Mouse (Mus musculus) heart, postnatal 0 days (tissue): ENCODE results near the gene Igfn1. TPM values are rescaled to one million over a fixed set of nuclear protein-coding genes. Genes with fewer than 3 reads are reported as not detected.

ENCODE experiments used
- ATAC-seq: fragments of 200-750 bp; cut with Nextera tagmentation; 2 replicates; pipeline ENCODE4 v1.8.0; 2017; ENCODE audit warnings: low read depth, moderate number of reproducible peaks, moderate library complexity; ENCODE audit not compliant: insufficient read depth
- DNase-seq: peaks from one replicate; pipeline ENCODE4 v3.0.0-alpha.2; 2016; ENCODE audit warnings: low spot score
- H3K27ac ChIP-seq: fragments of 300-500 bp; sonication (generic); 2 replicates; pipeline ENCODE4 v1.5.1; 2014; ENCODE audit warnings: low read depth, mild to moderate bottlenecking
- H3K27me3 ChIP-seq: fragments of 300-500 bp; sonication (generic); 2 replicates; pipeline ENCODE4 v1.6.1; 2014; ENCODE audit warnings: low read length, mixed read lengths; ENCODE audit not compliant: control insufficient read depth, insufficient read depth
- H3K36me3 ChIP-seq: fragments of 300-500 bp; sonication (generic); replicated peaks from 2 replicates; pipeline ENCODE4 v1.6.1; 2014; ENCODE audit warnings: low read length, mixed read lengths; ENCODE audit not compliant: control insufficient read depth, insufficient read depth
- H3K4me1 ChIP-seq: fragments of 300-500 bp; sonication (generic); 2 replicates; pipeline ENCODE4 v1.6.1; 2014; ENCODE audit warnings: antibody characterized with exemption; ENCODE audit not compliant: control insufficient read depth, insufficient read depth
- H3K4me2 ChIP-seq: fragments of 300-500 bp; sonication (generic); 2 replicates; pipeline ENCODE4 v1.6.1; 2014; ENCODE audit warnings: low read depth, mild to moderate bottlenecking, low read length, moderate library complexity
- H3K4me3 ChIP-seq: fragments of 300-500 bp; sonication (generic); 2 replicates; pipeline ENCODE4 v1.5.1; 2014; ENCODE audit warnings: low read depth, low read length
- H3K9ac ChIP-seq: fragments of 300-500 bp; sonication (generic); replicated peaks from 2 replicates; pipeline ENCODE4 v1.6.1; 2014; ENCODE audit warnings: low read depth, low read length, mixed read lengths
- H3K9me3 ChIP-seq: fragments of 300-500 bp; sonication (generic); replicated peaks from 2 replicates; pipeline ENCODE4 v1.6.1; 2016; ENCODE audit warnings: low read length; ENCODE audit not compliant: control insufficient read depth
- CTCF ChIP-seq: IDR thresholded peaks from 2 replicates; pipeline ENCODE4 v1.5.1; 2016; ENCODE audit warnings: antibody characterized with exemption, control low read depth, low read depth
- EP300 ChIP-seq: IDR thresholded peaks from 2 replicates; pipeline ENCODE4 v1.6.1; 2016; ENCODE audit warnings: antibody characterized with exemption, low read depth
- WGBS: fragments of 180-500 bp; shearing (Covaris S2); extraction: QIAGEN DNeasy Blood & Tissue Kit; methylation state at CpG from one replicate; pipeline ENCODE4 v1.1.7; 2014; 5-methylcytosine and 5-hydroxymethylcytosine counted together
- polyA plus RNA-seq: library from polyadenylated mRNA; unstranded; fragments of >200 nt; fragmentation: Nextera tagmentation; extraction: Ambion mirVana; gene quantifications from 2 replicates; pipeline ENCODE4 v1.2.1, GENCODE M21; 2015
- total RNA-seq: library from RNA; depleted of rRNA; stranded (reverse); fragments of >200 nt; gene quantifications from 2 replicates; pipeline ENCODE4 v1.2.3, GENCODE M21; 2014; ENCODE audit warnings: low replicate concordance

The Igfn1 gene
- total and polyA plus RNA-seq, 2 experiments from 2014 or later: 0.05 TPM; not detected in 1

GRCm38 (mm10) chr1:136050312-136051012 lies 44.3 kb upstream of the Igfn1 start, which contains the start of gene Ascl5:
TSS of gene Ascl5 (plus strand) at chr1:136050804.
- no peak for DNase-seq
- no peak within 1 kb of the TSS for H3K27ac ChIP-seq
- H3K4me2 ChIP-seq: peak within 1 kb of the TSS; percentile 29
- no peaks in the 10 kb centered on the region for H3K36me3 ChIP-seq
- H3K9ac ChIP-seq: no peak within 1 kb of the TSS
- H3K9me3 ChIP-seq: no peaks in the 10 kb centered on the region
- H3K27me3 ChIP-seq: peaks cover 59% of the 10 kb centered on the region
- TF ChIP-seq CTCF: no peak
- TF ChIP-seq EP300: no peak
- no peak for ATAC-seq
- WGBS: 19% methylated on average over 29 of the region's 29 CpGs
- peak within 1 kb of the TSS; percentile 25 for H3K4me3 ChIP-seq
- H3K4me1 ChIP-seq: no peaks in the 10 kb centered on the region

- H3K27me3 ChIP-seq: peaks cover 56% of the 10 kb centered on the region
- H3K4me2 ChIP-seq: no peak overlapping the region
- TF ChIP-seq CTCF (no peak), EP300 (no peak)
- H3K27ac ChIP-seq: no peak overlapping the region
- H3K9ac ChIP-seq: no peak overlapping the region
- H3K36me3 ChIP-seq: no peaks in the 10 kb centered on the region
- no peak overlapping the region for H3K4me3 ChIP-seq
- 69% methylated on average over 9 of the region's 9 CpGs for WGBS
- H3K4me1 ChIP-seq: no peaks in the 10 kb centered on the region
- ATAC-seq (no peak), DNase-seq (no peak)
- H3K9me3 ChIP-seq: no peaks in the 10 kb centered on the region
Observed at GRCm38 (mm10) chr1:136047894-136048293, 41.8 kb upstream of the Igfn1 start.

GRCm38 (mm10) chr1:136047432-136047831 lies 41.3 kb upstream of the Igfn1 start:
- ATAC-seq (no peak), DNase-seq (no peak)
- Histone ChIP-seq H3K36me3 (no peaks in the 10 kb centered on the region), H3K9ac (no peak overlapping the region), H3K27me3 (peaks cover 54% of the 10 kb centered on the region), H3K4me3 (no peak overlapping the region), H3K27ac (no peak overlapping the region), H3K4me2 (no peak overlapping the region), H3K4me1 (no peaks in the 10 kb centered on the region), H3K9me3 (no peaks in the 10 kb centered on the region)
- WGBS: 14% methylated on average over 2 of the region's 2 CpGs
- no peak for TF ChIP-seq EP300
- TF ChIP-seq CTCF: peak; percentile 54

- Histone ChIP-seq H3K9me3 (no peaks in the 10 kb centered on the region), H3K4me2 (no peak overlapping the region), H3K4me3 (no peak overlapping the region), H3K4me1 (no peaks in the 10 kb centered on the region), H3K27me3 (peaks cover 48% of the 10 kb centered on the region), H3K9ac (no peak overlapping the region), H3K36me3 (no peaks in the 10 kb centered on the region), H3K27ac (no peak overlapping the region)
- 16% methylated on average over 4 of the region's 4 CpGs for WGBS
- ATAC-seq (no peak), DNase-seq (peak; percentile 32)
- TF ChIP-seq CTCF (peak; percentile 64), EP300 (no peak)
Observed at GRCm38 (mm10) chr1:136045774-136046173, 39.6 kb upstream of the Igfn1 start.

- H3K4me2 ChIP-seq: no peak overlapping the region
- 16% methylated on average over 4 of the region's 4 CpGs for WGBS
Observed at GRCm38 (mm10) chr1:136040874-136041273, 34.7 kb upstream of the Igfn1 start.

GRCm38 (mm10) chr1:136040452-136040851 lies 34.3 kb upstream of the Igfn1 start:
- H3K4me1 ChIP-seq: no peaks in the 10 kb centered on the region
- no peak for TF ChIP-seq CTCF
- TF ChIP-seq EP300: no peak
- no peak overlapping the region for H3K27ac ChIP-seq
- no peak overlapping the region for H3K4me3 ChIP-seq
- no peaks in the 10 kb centered on the region for H3K36me3 ChIP-seq
- H3K4me2 ChIP-seq: no peak overlapping the region
- peaks cover 13% of the 10 kb centered on the region for H3K27me3 ChIP-seq
- DNase-seq (no peak), ATAC-seq (no peak)
- H3K9ac ChIP-seq: no peak overlapping the region
- WGBS: 24% methylated on average over 11 of the region's 11 CpGs
- no peaks in the 10 kb centered on the region for H3K9me3 ChIP-seq

More at GRCm38 (mm10) chr1:136040874-136041273, 34.7 kb upstream of the Igfn1 start:
- TF ChIP-seq EP300 (no peak), CTCF (no peak)
- Histone ChIP-seq H3K27me3 (peaks cover 13% of the 10 kb centered on the region), H3K36me3 (no peaks in the 10 kb centered on the region), H3K27ac (no peak overlapping the region), H3K4me3 (no peak overlapping the region), H3K9me3 (no peaks in the 10 kb centered on the region), H3K9ac (no peak overlapping the region), H3K4me1 (no peaks in the 10 kb centered on the region)
- ATAC-seq: no peak
- DNase-seq: no peak
